Mouse (Mus musculus): ENCODE data around the gene March7. TPM values are rescaled to one million over a fixed set of nuclear protein-coding genes. Genes with fewer than 3 reads are reported as not detected.

March7 gene
- polyA plus RNA-seq, 1 experiment from 2014 or later = 64.3 TPM

GRCm38 (mm10) chr2:60200051-60200562, 9.6 kb upstream of the March7 start:
- Histone ChIP-seq H3K36me3 (ENCODE audit: insufficient read depth, low read length) (peaks cover 4% of the 10 kb centered on the region; the same call in 1 of the 2 replicates), H3K27me3 (ENCODE audit: insufficient read depth, low read length) (no peaks in the 10 kb centered on the region), H3K27ac (no peak overlapping the region), H3K9ac (ENCODE audit: low read depth, low read length) (no peak overlapping the region), H3K4me3 (replicated peaks; ENCODE audit: low read depth, low read length) (no peak overlapping the region), H3K9me3 (replicated peaks; ENCODE audit: low read length) (no peaks in the 10 kb centered on the region), H3K4me2 (ENCODE audit: low read length) (no peak overlapping the region), H3K4me1 (replicated peaks; ENCODE audit: insufficient read depth, low read length) (no peaks in the 10 kb centered on the region)
- TF ChIP-seq CTCF (IDR thresholded peaks at IDR 0.05; ENCODE audit: low read depth) = no peak
- DNase-seq (ENCODE audit: low spot score) = no peak
- no peak for ATAC-seq (replicated peaks; ENCODE audit: low FRiP score, low read depth)
- WGBS = 95% methylated on average over 5 of the region's 5 CpGs

DNA sequence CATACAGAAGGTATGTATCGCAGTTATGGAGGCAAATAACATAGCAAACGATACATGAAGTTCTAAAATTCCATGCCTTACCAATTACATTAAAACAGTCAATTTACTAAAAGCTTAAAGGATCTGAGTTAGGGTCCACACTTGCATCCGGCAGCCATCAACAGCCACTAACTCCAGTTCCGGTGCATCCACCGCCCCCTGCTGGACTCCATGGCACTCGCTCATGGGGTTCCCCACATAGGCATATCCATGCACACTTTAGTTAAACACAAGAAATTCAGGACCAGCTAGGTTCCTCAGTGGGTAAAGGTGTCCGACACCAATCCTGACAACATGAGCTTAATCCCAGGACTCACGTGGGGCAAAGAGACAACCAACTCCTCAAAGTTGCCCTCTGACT, 9.0 kb upstream of the March7 start:
- WGBS = 63% methylated on average over 8 of the region's 8 CpGs

GRCm38 (mm10) chr2:60202900-60203530, 6.7 kb upstream of the March7 start:
- TF ChIP-seq CTCF (IDR thresholded peaks at IDR 0.05; ENCODE audit: low read depth) = no peak
- no peak for ATAC-seq (replicated peaks; ENCODE audit: low FRiP score, low read depth)
- no peak overlapping the region for H3K9ac ChIP-seq (ENCODE audit: low read depth, low read length)

More for the DNA sequence above, 9.0 kb upstream of the March7 start:
- H3K27ac ChIP-seq = no peak overlapping the region
- no peak overlapping the region for H3K4me2 ChIP-seq (ENCODE audit: low read length)
- H3K4me1 ChIP-seq (replicated peaks; ENCODE audit: insufficient read depth, low read length) = no peaks in the 10 kb centered on the region
- H3K9ac ChIP-seq (ENCODE audit: low read depth, low read length) = no peak overlapping the region
- no peak overlapping the region for H3K4me3 ChIP-seq (replicated peaks; ENCODE audit: low read depth, low read length)
- H3K9me3 ChIP-seq (replicated peaks; ENCODE audit: low read length) = no peaks in the 10 kb centered on the region
- ATAC-seq (replicated peaks; ENCODE audit: low FRiP score, low read depth) (no peak), DNase-seq (ENCODE audit: low spot score) (peak; percentile 66)
- H3K36me3 ChIP-seq (ENCODE audit: insufficient read depth, low read length) = peaks cover 9% of the 10 kb centered on the region; the same call in 1 of the 2 replicates
- H3K27me3 ChIP-seq (ENCODE audit: insufficient read depth, low read length) = no peaks in the 10 kb centered on the region
- peak; percentile 76 for TF ChIP-seq CTCF (IDR thresholded peaks at IDR 0.05; ENCODE audit: low read depth)

GRCm38 (mm10) chr2:60203733-60204132, 6.0 kb upstream of the March7 start:
- no peak for TF ChIP-seq CTCF (IDR thresholded peaks at IDR 0.05; ENCODE audit: low read depth)
- ATAC-seq (replicated peaks; ENCODE audit: low FRiP score, low read depth) (no peak), DNase-seq (ENCODE audit: low spot score) (no peak)
- Histone ChIP-seq H3K4me3 (replicated peaks; ENCODE audit: low read depth, low read length) (no peak overlapping the region), H3K27ac (no peak overlapping the region), H3K27me3 (ENCODE audit: insufficient read depth, low read length) (no peaks in the 10 kb centered on the region), H3K4me2 (ENCODE audit: low read length) (no peak overlapping the region), H3K9me3 (replicated peaks; ENCODE audit: low read length) (no peaks in the 10 kb centered on the region), H3K4me1 (replicated peaks; ENCODE audit: insufficient read depth, low read length) (no peaks in the 10 kb centered on the region), H3K36me3 (ENCODE audit: insufficient read depth, low read length) (peaks cover 15% of the 10 kb centered on the region; the same call in 1 of the 2 replicates), H3K9ac (ENCODE audit: low read depth, low read length) (no peak overlapping the region)
- WGBS = 76% methylated on average over 4 of the region's 4 CpGs

More at GRCm38 (mm10) chr2:60202900-60203530, 6.7 kb upstream of the March7 start:
- H3K4me1 ChIP-seq (replicated peaks; ENCODE audit: insufficient read depth, low read length) = no peaks in the 10 kb centered on the region
- no peak overlapping the region for H3K4me2 ChIP-seq (ENCODE audit: low read length)
- no peaks in the 10 kb centered on the region for H3K9me3 ChIP-seq (replicated peaks; ENCODE audit: low read length)
- peaks cover 15% of the 10 kb centered on the region; the same call in 1 of the 2 replicates for H3K36me3 ChIP-seq (ENCODE audit: insufficient read depth, low read length)
- DNase-seq (ENCODE audit: low spot score) = no peak
- H3K27me3 ChIP-seq (ENCODE audit: insufficient read depth, low read length) = no peaks in the 10 kb centered on the region
- 84% methylated on average over 8 of the region's 8 CpGs for WGBS
- no peak overlapping the region for H3K4me3 ChIP-seq (replicated peaks; ENCODE audit: low read depth, low read length)
- no peak overlapping the region for H3K27ac ChIP-seq

- TF ChIP-seq CTCF (IDR thresholded peaks at IDR 0.05; ENCODE audit: low read depth) = no peak
- Histone ChIP-seq H3K27me3 (ENCODE audit: insufficient read depth, low read length) (no peaks in the 10 kb centered on the region), H3K4me3 (replicated peaks; ENCODE audit: low read depth, low read length) (no peak overlapping the region), H3K27ac (no peak overlapping the region), H3K4me2 (ENCODE audit: low read length) (no peak overlapping the region), H3K9me3 (replicated peaks; ENCODE audit: low read length) (no peaks in the 10 kb centered on the region), H3K36me3 (ENCODE audit: insufficient read depth, low read length) (peaks cover 15% of the 10 kb centered on the region; the same call in 1 of the 2 replicates), H3K4me1 (replicated peaks; ENCODE audit: insufficient read depth, low read length) (no peaks in the 10 kb centered on the region), H3K9ac (ENCODE audit: low read depth, low read length) (no peak overlapping the region)
- ATAC-seq (replicated peaks; ENCODE audit: low FRiP score, low read depth) = no peak
- WGBS = 85% methylated on average over 6 of the region's 6 CpGs
- DNase-seq (ENCODE audit: low spot score) = no peak
These were observed 5.5 kb upstream of the March7 start for GRCm38 (mm10) chr2:60204162-60204561.

DNA sequence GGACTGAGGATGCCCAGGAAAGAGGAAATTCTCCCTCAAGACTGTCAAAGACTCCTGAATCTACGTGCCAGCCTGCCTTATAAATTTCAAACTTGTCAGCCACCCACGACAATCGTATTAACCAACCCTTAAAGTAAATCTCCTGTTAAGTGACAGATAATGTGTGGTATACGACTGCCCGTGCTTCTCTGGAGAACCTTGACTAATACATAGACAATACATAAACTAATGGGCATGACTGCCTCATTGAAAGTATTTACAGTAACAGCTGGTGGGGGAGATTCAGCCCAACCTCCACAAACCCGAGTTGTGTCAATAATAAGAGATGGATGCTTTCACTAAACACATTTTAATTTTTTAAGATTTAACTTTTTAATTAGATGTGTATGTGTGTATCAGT, 3.9 kb upstream of the March7 start:
- ATAC-seq (replicated peaks; ENCODE audit: low FRiP score, low read depth) = no peak

More for the DNA sequence above, 3.9 kb upstream of the March7 start:
- H3K9me3 ChIP-seq (replicated peaks; ENCODE audit: low read length) = no peaks in the 10 kb centered on the region
- H3K27me3 ChIP-seq (ENCODE audit: insufficient read depth, low read length) = no peaks in the 10 kb centered on the region
- H3K27ac ChIP-seq = no peak overlapping the region
- H3K4me2 ChIP-seq (ENCODE audit: low read length) = no peak overlapping the region
- H3K36me3 ChIP-seq (ENCODE audit: insufficient read depth, low read length) = peaks cover 15% of the 10 kb centered on the region; the same call in 1 of the 2 replicates
- H3K4me3 ChIP-seq (replicated peaks; ENCODE audit: low read depth, low read length) = no peak overlapping the region
- no peak for DNase-seq (ENCODE audit: low spot score)
- WGBS = 75% methylated on average over 6 of the region's 6 CpGs
- no peak for TF ChIP-seq CTCF (IDR thresholded peaks at IDR 0.05; ENCODE audit: low read depth)
- H3K9ac ChIP-seq (ENCODE audit: low read depth, low read length) = no peak overlapping the region
- H3K4me1 ChIP-seq (replicated peaks; ENCODE audit: insufficient read depth, low read length) = no peaks in the 10 kb centered on the region

Measured in kidney, postnatal 0 days (tissue).